8 mouse cellular contexts compared by ENCODE assay signal in the genomic region with DNA sequence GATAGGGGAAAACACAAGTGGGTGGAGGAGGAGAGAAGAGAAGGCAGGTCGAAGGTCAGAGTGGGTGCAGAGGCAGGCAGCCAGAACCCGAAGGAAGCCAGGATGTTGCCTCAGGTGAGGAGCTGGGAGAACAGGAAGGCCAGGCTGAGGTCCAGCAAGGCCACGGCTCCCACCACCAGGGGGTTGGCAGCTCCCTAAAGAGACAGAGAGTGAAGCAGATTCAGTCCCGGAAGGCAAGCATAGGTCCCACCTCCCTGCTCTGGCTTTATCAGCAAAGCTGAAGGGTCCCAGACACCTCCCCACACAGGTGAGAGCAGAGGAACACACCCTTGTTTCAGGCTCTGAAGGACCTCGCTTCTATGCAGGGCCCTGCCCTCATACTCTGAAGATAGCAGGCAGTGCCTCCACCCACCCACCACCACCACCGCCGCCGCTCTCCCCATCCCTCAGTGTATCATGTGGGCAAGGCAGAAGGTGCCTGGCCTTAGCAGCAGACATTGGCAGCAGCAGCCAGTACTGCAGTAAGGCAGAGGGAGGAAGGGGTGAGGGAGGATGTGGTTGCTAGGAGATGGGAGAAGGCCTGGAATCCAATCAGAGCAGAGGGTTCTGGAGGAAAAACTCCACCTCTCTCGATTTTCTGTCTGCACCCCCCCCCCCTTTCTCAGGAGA. TPM values are rescaled to one million over a fixed set of nuclear protein-coding genes. Genes with fewer than 3 reads are reported as not detected.
DNase-seq lines count a peak whose midpoint lies in the region; ATAC-seq lines count a peak whose summit lies in the region.

No protein-coding gene starts in this region.

- ATAC-seq in forebrain, embryonic 13.5 days, result peak; percentile 85
- peak; percentile 70 for ATAC-seq in neural tube, embryonic 15.5 days (ENCODE audit: low FRiP score)

- peak overlapping the region; percentile 86 for H3K27ac ChIP-seq in forebrain, embryonic 13.5 days
- H3K27ac ChIP-seq in neural tube, embryonic 15.5 days (replicated peaks), result peak overlapping the region; percentile 78

- H3K9me3 ChIP-seq in forebrain, embryonic 13.5 days (replicated peaks), result no peaks in the 10 kb centered on the region
- no peaks in the 10 kb centered on the region for H3K9me3 ChIP-seq in neural tube, embryonic 15.5 days (replicated peaks)

- H3K36me3 ChIP-seq in forebrain, embryonic 13.5 days (ENCODE audit: poor library complexity, severe bottlenecking), result peaks cover 7% of the 10 kb centered on the region; the same call in 1 of the 2 replicates
- peaks cover 3% of the 10 kb centered on the region for H3K36me3 ChIP-seq in neural tube, embryonic 15.5 days

- H3K4me2 ChIP-seq in forebrain, embryonic 13.5 days, result peak overlapping the region; percentile 41
- peak overlapping the region; percentile 33; the same call in 1 of the 2 replicates for H3K4me2 ChIP-seq in neural tube, embryonic 15.5 days

- H3K4me1 ChIP-seq in forebrain, embryonic 13.5 days, result peaks cover 66% of the 10 kb centered on the region
- peaks cover 74% of the 10 kb centered on the region for H3K4me1 ChIP-seq in neural tube, embryonic 15.5 days

- no peak overlapping the region; the same call in 1 of the 2 replicates for H3K4me3 ChIP-seq in forebrain, embryonic 13.5 days
- H3K4me3 ChIP-seq in neural tube, embryonic 15.5 days (replicated peaks), result no peak overlapping the region

- DNase-seq in adrenal gland, postnatal 10 days, result peak; percentile 18
- DNase-seq in adrenal gland, postnatal 36 days, result no peak
- peak; percentile 68 to 76 for DNase-seq in layer of hippocampus, postnatal 10 days (ENCODE audit: low spot score in 2 of 2)
- no peak for DNase-seq in urinary bladder, postnatal 10 days (ENCODE audit: low spot score)
- DNase-seq in lung, postnatal 14 days, result no peak
- no peak for DNase-seq in adrenal gland, adult 8-10 months

- H3K9ac ChIP-seq in forebrain, embryonic 13.5 days, result peak overlapping the region; percentile 51; the same call in 1 of the 2 replicates
- 0 out of 2 replicates have a peak overlapping the region, but pooled peaks have one; percentile 11 for H3K9ac ChIP-seq in neural tube, embryonic 15.5 days (replicated peaks)

- 28% methylated on average over 9 of the region's 9 CpGs for WGBS in forebrain, embryonic 13.5 days
- 27% methylated on average over 9 of the region's 9 CpGs for WGBS in neural tube, embryonic 15.5 days

- H3K27me3 ChIP-seq in forebrain, embryonic 13.5 days, result peaks cover 19% of the 10 kb centered on the region
- peaks cover 5% of the 10 kb centered on the region; the same call in 1 of the 2 replicates for H3K27me3 ChIP-seq in neural tube, embryonic 15.5 days (replicated peaks)

RNA-seq across cellular contexts. Expression of a gene that starts 1.9 kb away (rescaled TPM):
- 10 to 100 TPM; 20.0 to 31.3 TPM for total RNA-seq in adrenal gland, postnatal 10 days (2021)
- 10 to 100 TPM; 23.5 to 27.2 TPM for total RNA-seq in adrenal gland, postnatal 36 days (2021)
- 9.7 and 9.8 TPM in 2 replicates for polyA plus RNA-seq in forebrain, embryonic 13.5 days (2015; fragmentation: Nextera tagmentation; extraction: Ambion mirVana)
- 10 to 100 TPM; 19.2 to 20.6 TPM for total RNA-seq in layer of hippocampus, postnatal 10 days (2021)
- 6.2 and 12.4 TPM in 2 replicates for polyA plus RNA-seq in neural tube, embryonic 15.5 days (2015; fragmentation: Nextera tagmentation; extraction: Ambion mirVana)
- 10 to 100 TPM; 24.5 to 29.3 (median 26.0) TPM for total RNA-seq in adrenal gland, adult 8-10 months (2022)

RNA-seq across cellular contexts. Expression of a gene that starts 8.4 kb away (rescaled TPM):
- 1 to 10 TPM; 4.3 to 7.5 TPM for total RNA-seq in adrenal gland, postnatal 10 days (2021)
- total RNA-seq in adrenal gland, postnatal 36 days (2021), result 1 to 10 TPM; 2.2 to 2.3 TPM
- polyA plus RNA-seq in forebrain, embryonic 13.5 days (2015; fragmentation: Nextera tagmentation; extraction: Ambion mirVana), result 17.5 and 17.7 TPM in 2 replicates
- total RNA-seq in layer of hippocampus, postnatal 10 days (2021), result 100 to 1,000 TPM; 410 to 431 TPM
- 30.6 and 37.0 TPM in 2 replicates for polyA plus RNA-seq in neural tube, embryonic 15.5 days (2015; fragmentation: Nextera tagmentation; extraction: Ambion mirVana)
- total RNA-seq in adrenal gland, adult 8-10 months (2022), result 1 to 10 TPM; 3.3 to 6.9 (median 5.3) TPM

RNA-seq across cellular contexts. Expression of a gene that starts 13.8 kb away (rescaled TPM):
- 10 to 100 TPM; 13.2 to 17.5 TPM for total RNA-seq in adrenal gland, postnatal 10 days (2021)
- total RNA-seq in adrenal gland, postnatal 36 days (2021), result 10 to 100 TPM; 12.9 to 18.6 TPM
- 39.0 and 42.0 TPM in 2 replicates for polyA plus RNA-seq in forebrain, embryonic 13.5 days (2015; fragmentation: Nextera tagmentation; extraction: Ambion mirVana)
- 10 to 100 TPM; 26.5 to 31.1 TPM for total RNA-seq in layer of hippocampus, postnatal 10 days (2021)
- polyA plus RNA-seq in neural tube, embryonic 15.5 days (2015; fragmentation: Nextera tagmentation; extraction: Ambion mirVana), result 27.9 and 31.6 TPM in 2 replicates
- total RNA-seq in adrenal gland, adult 8-10 months (2022), result 10 to 100 TPM; 16.1 to 22.6 (median 21.0) TPM

RNA-seq across cellular contexts. Expression of a gene that starts 16.2 kb away (rescaled TPM):
- 1 to 10 TPM; 5.2 to 9.9 TPM for total RNA-seq in adrenal gland, postnatal 10 days (2021)
- total RNA-seq in adrenal gland, postnatal 36 days (2021), result 1 to 10 TPM; 4.9 to 8.8 TPM
- 26.7 and 28.0 TPM in 2 replicates for polyA plus RNA-seq in forebrain, embryonic 13.5 days (2015; fragmentation: Nextera tagmentation; extraction: Ambion mirVana)
- 10 to 100 TPM; 34.0 to 39.3 TPM for total RNA-seq in layer of hippocampus, postnatal 10 days (2021)
- 20.3 and 24.5 TPM in 2 replicates for polyA plus RNA-seq in neural tube, embryonic 15.5 days (2015; fragmentation: Nextera tagmentation; extraction: Ambion mirVana)
- 10 to 100 TPM in 2 of 4 experiments, 1 to 10 TPM in 2; 6.9 to 17.8 (median 11.7) TPM for total RNA-seq in adrenal gland, adult 8-10 months (2022)

Comparison
In these comparisons a context has a peak if more than half of its experiments do, and no peak if none do; other contexts are left out.
1. DNase-seq: peak in adrenal gland, postnatal 10 days (single experiment) and layer of hippocampus, postnatal 10 days (2 of 2); none in adrenal gland, postnatal 36 days (0 of 2), urinary bladder, postnatal 10 days (single experiment), lung, postnatal 14 days (single experiment) and adrenal gland, adult 8-10 months (single experiment).
2. RNA of a gene that starts 8.4 kb away (total RNA-seq): 410 to 431 TPM in layer of hippocampus, postnatal 10 days; 4.3 to 7.5 TPM in adrenal gland, postnatal 10 days, 3.3 to 6.9 TPM in adrenal gland, adult 8-10 months and 2.2 to 2.3 TPM in adrenal gland, postnatal 36 days; every median in the first group is over 10 times any median in the second.